Mouse (Mus musculus) lung, postnatal 0 days (tissue): ENCODE results near the gene Ankrd9.

Experiments
- CTCF ChIP-seq: IDR thresholded peaks from 2 replicates; pipeline ENCODE4 v1.5.1; 2016; ENCODE audit warnings: antibody characterized with exemption, mild to moderate bottlenecking
- EP300 ChIP-seq: IDR thresholded peaks from 2 replicates; pipeline ENCODE4 v1.6.1; 2016; ENCODE audit warnings: antibody characterized with exemption, mild to moderate bottlenecking, control low read depth

DNA sequence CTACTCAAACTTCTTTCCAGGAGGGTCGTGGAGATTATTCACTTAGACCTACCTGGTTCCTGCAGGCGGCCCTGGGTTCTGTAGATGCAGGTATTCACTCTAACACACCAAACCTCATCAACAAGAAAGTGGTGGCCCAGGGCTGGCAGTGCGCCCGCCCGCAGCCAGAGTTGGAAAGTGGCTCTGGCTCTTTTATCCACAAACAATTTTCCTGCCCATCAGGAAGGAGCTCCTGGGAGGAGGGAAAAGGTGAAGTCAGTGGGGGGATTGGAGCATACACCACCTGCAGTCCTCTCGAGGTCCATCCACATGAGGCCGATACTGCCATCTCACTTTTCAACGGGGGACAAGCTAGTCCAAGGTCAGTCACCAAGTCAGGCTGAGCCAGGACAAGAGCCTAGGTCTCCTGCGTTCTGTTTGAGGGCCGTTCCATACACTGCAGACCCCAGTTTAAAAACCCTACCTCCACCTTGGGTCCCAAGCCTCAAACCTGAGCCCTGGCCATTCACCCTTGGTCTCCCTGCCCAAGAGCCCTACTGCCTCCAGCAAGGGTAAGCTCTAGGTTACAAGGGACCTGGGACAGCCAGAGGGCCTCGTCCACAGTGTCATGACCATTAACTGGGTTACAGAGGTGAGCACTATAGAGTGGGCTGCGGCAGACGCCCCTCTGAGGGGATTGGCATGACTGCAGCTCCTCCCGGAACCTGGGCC lies 789 bp downstream of the Ankrd9 start:
- TF ChIP-seq CTCF (no peak), EP300 (no peak)
